Mouse (Mus musculus): ENCODE measurements around the gene Hamp2.

GRCm38 (mm10) chr7:30953459-30953858 lies 29.0 kb upstream of the Hamp2 start:
- TF ChIP-seq GATA1 (IDR thresholded peaks at IDR 0.05; ENCODE audit: borderline replicate concordance, low read length), result no peak
- TF ChIP-seq FLI1 (IDR thresholded peaks at IDR 0.05; ENCODE audit: low read length), result no peak
